Mouse (Mus musculus) forebrain, postnatal 0 days (tissue): ENCODE data around the gene Lrrc27. TPM values are rescaled to one million over a fixed set of nuclear protein-coding genes. Genes with fewer than 3 reads are reported as not detected.

Experiments used
- ATAC-seq: fragments of 200-750 bp; cut with Nextera tagmentation; 2 replicates; pipeline ENCODE4 v1.8.0; 2017; ENCODE audit warnings: mild to moderate bottlenecking, moderate library complexity
- DNase-seq: peaks from one replicate; pipeline ENCODE4 v3.0.0-alpha.2; 2015
- H3K27ac ChIP-seq: fragments of 300-500 bp; sonication (generic); 2 replicates; pipeline ENCODE4 v1.5.1; 2014; ENCODE audit warnings: low read depth, mild to moderate bottlenecking, antibody characterized with exemption, low read length, moderate library complexity, mixed read lengths
- H3K27me3 ChIP-seq: fragments of 300-500 bp; sonication (generic); 2 replicates; pipeline ENCODE4 v1.6.1; 2014; ENCODE audit warnings: mild to moderate bottlenecking, low read length, mixed read lengths; ENCODE audit not compliant: insufficient read depth
- H3K36me3 ChIP-seq: fragments of 300-500 bp; sonication (generic); 2 replicates; pipeline ENCODE4 v1.6.1; 2014; ENCODE audit warnings: mild to moderate bottlenecking, moderate library complexity; ENCODE audit not compliant: insufficient read depth
- H3K4me1 ChIP-seq: fragments of 300-500 bp; sonication (generic); 2 replicates; pipeline ENCODE4 v1.6.1; 2014; ENCODE audit warnings: antibody characterized with exemption; ENCODE audit not compliant: insufficient read depth
- H3K4me2 ChIP-seq: fragments of 300-500 bp; sonication (generic); 2 replicates; pipeline ENCODE4 v1.6.1; 2014; ENCODE audit warnings: low read depth, mild to moderate bottlenecking, moderate library complexity
- H3K4me3 ChIP-seq: fragments of 300-500 bp; sonication (generic); 2 replicates; pipeline ENCODE4 v1.5.1; 2014; ENCODE audit warnings: low read depth, low read length, mixed read lengths
- H3K9ac ChIP-seq: fragments of 300-500 bp; sonication (generic); 2 replicates; pipeline ENCODE4 v1.6.1; 2014; ENCODE audit warnings: mild to moderate bottlenecking
- H3K9me3 ChIP-seq: fragments of 300-500 bp; sonication (generic); 2 replicates; pipeline ENCODE4 v1.6.1; 2016; ENCODE audit warnings: low read length
- CTCF ChIP-seq: sonication (generic); IDR thresholded peaks from 2 replicates; pipeline ENCODE4 v1.5.1; 2016; ENCODE audit warnings: antibody characterized with exemption, control low read depth, low read depth
- WGBS: fragments of 180-500 bp; shearing (Covaris S2); extraction: QIAGEN DNeasy Blood & Tissue Kit; methylation state at CpG from one replicate; pipeline ENCODE4 v1.1.7; 2014; 5-methylcytosine and 5-hydroxymethylcytosine counted together
- polyA plus RNA-seq: library from polyadenylated mRNA; unstranded; fragments of >200 nt; fragmentation: Nextera tagmentation; extraction: Ambion mirVana; gene quantifications from 2 replicates; pipeline ENCODE4 v1.2.1, GENCODE M21; 2015
- total RNA-seq: library from RNA; depleted of rRNA; stranded (reverse); fragments of >200 nt; gene quantifications from 2 replicates; pipeline ENCODE4 v1.2.3, GENCODE M21; 2014

The Lrrc27 gene
- total and polyA plus RNA-seq, 2 experiments from 2014 or later = 5.1 to 8.1 TPM

GRCm38 (mm10) chr7:139249406-139250210, 36.8 kb downstream of the Lrrc27 start:
- no peak for TF ChIP-seq CTCF
- no peaks in the 10 kb centered on the region for H3K36me3 ChIP-seq
- peak overlapping the region; percentile 98 for H3K4me2 ChIP-seq
- no peak overlapping the region for H3K27ac ChIP-seq
- peak overlapping the region; percentile 72; the same call in 1 of the 2 replicates for H3K9ac ChIP-seq
- ATAC-seq (no peak; the same call in 1 of the 2 replicates), DNase-seq (no peak)
- no peaks in the 10 kb centered on the region for H3K9me3 ChIP-seq
- no peaks in the 10 kb centered on the region; the same call in 1 of the 2 replicates for H3K27me3 ChIP-seq
- WGBS = 42% methylated on average over 7 of the region's 7 CpGs
- H3K4me1 ChIP-seq = peaks cover 22% of the 10 kb centered on the region
- H3K4me3 ChIP-seq = peak overlapping the region; percentile 65; the same call in 1 of the 2 replicates

- no peaks in the 10 kb centered on the region for H3K9me3 ChIP-seq
- DNase-seq = peak; percentile 43
- no peak overlapping the region for H3K4me2 ChIP-seq
- no peak for TF ChIP-seq CTCF
- H3K27me3 ChIP-seq = no peaks in the 10 kb centered on the region; the same call in 1 of the 2 replicates
- no peak overlapping the region for H3K9ac ChIP-seq
- no peak overlapping the region for H3K27ac ChIP-seq
- 63% methylated on average over 5 of the region's 5 CpGs for WGBS
- ATAC-seq = no peak
- H3K4me1 ChIP-seq = peaks cover 22% of the 10 kb centered on the region
- no peak overlapping the region for H3K4me3 ChIP-seq
- H3K36me3 ChIP-seq = no peaks in the 10 kb centered on the region; the same call in 1 of the 2 replicates
These were observed 39.1 kb downstream of the Lrrc27 start for GRCm38 (mm10) chr7:139251881-139252301.

DNA sequence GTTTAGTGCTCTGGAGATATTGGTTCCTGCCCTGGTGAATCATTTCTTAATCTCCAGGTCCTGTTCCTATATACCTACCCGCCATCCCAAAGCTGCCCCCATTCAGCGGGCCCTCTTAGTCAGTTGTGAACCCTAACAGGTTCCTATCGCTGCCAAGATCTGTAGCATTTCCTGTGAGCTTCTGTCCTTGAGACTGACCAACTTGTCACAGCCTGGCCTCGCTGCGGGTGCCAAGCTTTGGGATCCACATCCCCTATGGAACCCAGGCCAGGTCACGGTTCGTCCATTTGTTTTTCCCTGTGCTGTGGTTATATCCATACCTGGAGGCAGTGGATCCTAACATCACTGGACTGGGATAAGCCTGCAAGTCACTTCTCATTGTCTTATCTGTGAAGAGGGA, 39.8 kb downstream of the Lrrc27 start:
- no peak overlapping the region for H3K27ac ChIP-seq
- DNase-seq = no peak
- no peak overlapping the region for H3K9ac ChIP-seq
- H3K9me3 ChIP-seq = no peaks in the 10 kb centered on the region
- no peaks in the 10 kb centered on the region; the same call in 1 of the 2 replicates for H3K36me3 ChIP-seq
- no peak overlapping the region for H3K4me3 ChIP-seq
- H3K4me2 ChIP-seq = no peak overlapping the region
- no peaks in the 10 kb centered on the region; the same call in 1 of the 2 replicates for H3K27me3 ChIP-seq
- ATAC-seq = no peak
- no peak for TF ChIP-seq CTCF
- peaks cover 16% of the 10 kb centered on the region for H3K4me1 ChIP-seq
- 92% methylated on average over 7 of the region's 7 CpGs for WGBS

DNA sequence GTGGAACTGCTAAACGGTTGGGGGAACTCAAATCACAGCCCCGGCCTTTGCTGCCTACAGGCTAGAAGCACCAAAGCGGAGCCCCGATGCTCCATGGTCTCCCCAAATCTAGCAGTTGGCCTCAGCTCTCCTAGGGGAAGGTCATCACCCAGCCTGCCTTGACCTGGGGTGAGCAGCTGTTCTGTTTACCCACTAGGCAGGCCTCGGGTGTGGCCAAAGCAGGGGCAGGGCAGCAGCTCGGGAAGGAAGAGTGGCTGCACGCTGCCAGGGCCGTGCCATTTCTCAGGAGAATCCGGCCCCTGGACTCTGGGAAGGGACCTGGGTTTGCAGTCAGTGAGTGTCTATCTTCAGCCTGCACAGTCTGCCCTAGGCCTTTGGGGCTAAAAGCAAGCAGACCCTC, 40.2 kb downstream of the Lrrc27 start:
- Histone ChIP-seq H3K4me2 (no peak overlapping the region), H3K4me3 (no peak overlapping the region), H3K9ac (no peak overlapping the region), H3K27ac (no peak overlapping the region), H3K9me3 (no peaks in the 10 kb centered on the region), H3K27me3 (no peaks in the 10 kb centered on the region; the same call in 1 of the 2 replicates), H3K36me3 (no peaks in the 10 kb centered on the region; the same call in 1 of the 2 replicates), H3K4me1 (peaks cover 12% of the 10 kb centered on the region)
- DNase-seq (no peak), ATAC-seq (no peak)
- no peak for TF ChIP-seq CTCF
- 74% methylated on average over 9 of the region's 9 CpGs for WGBS

DNA sequence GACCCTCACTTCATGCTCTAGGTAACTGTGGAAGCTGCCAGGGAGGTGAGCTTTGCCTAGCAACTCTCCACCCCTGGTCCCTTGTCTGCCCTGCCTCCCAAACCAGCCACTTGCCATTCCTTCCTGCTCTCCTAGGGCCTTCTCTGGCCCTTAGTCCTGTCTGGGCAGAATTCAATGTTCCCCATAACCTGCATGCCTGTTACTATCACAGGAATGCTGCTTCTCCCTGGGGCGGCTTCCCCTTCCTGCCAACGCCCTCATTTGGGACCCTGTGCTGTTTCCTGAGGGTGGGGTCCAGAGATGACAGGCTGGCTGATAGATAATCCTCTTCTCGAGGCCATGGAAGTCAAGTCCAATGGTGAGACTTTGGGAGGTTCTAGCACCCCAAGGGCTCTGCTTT, 40.7 kb downstream of the Lrrc27 start:
- no peaks in the 10 kb centered on the region; the same call in 1 of the 2 replicates for H3K27me3 ChIP-seq
- no peak overlapping the region for H3K4me2 ChIP-seq
- no peaks in the 10 kb centered on the region; the same call in 1 of the 2 replicates for H3K36me3 ChIP-seq
- DNase-seq (no peak), ATAC-seq (no peak)
- WGBS = 80% methylated on average over 3 of the region's 3 CpGs
- H3K9me3 ChIP-seq = no peaks in the 10 kb centered on the region
- no peak for TF ChIP-seq CTCF
- H3K27ac ChIP-seq = no peak overlapping the region
- H3K4me3 ChIP-seq = no peak overlapping the region
- H3K9ac ChIP-seq = no peak overlapping the region
- H3K4me1 ChIP-seq = peaks cover 11% of the 10 kb centered on the region

- Histone ChIP-seq H3K4me2 (no peak overlapping the region), H3K27ac (no peak overlapping the region), H3K27me3 (no peaks in the 10 kb centered on the region), H3K4me3 (no peak overlapping the region), H3K9me3 (no peaks in the 10 kb centered on the region), H3K9ac (no peak overlapping the region), H3K36me3 (no peaks in the 10 kb centered on the region; the same call in 1 of the 2 replicates), H3K4me1 (0 out of 2 replicates have a peak, but pooled peaks cover 3% of the 10 kb centered on the region)
- no peak for TF ChIP-seq CTCF
- ATAC-seq (no peak), DNase-seq (no peak)
- 78% methylated on average over 5 of the region's 5 CpGs for WGBS
These were observed 41.8 kb downstream of the Lrrc27 start for GRCm38 (mm10) chr7:139254626-139255025.
